Mouse (Mus musculus) olfactory bulb, adult 2 months (tissue): ENCODE results near the gene Tbc1d5.

Experiments used
- CTCF ChIP-seq: fragments of 200-500 bp; IDR thresholded peaks from 2 replicates; pipeline ENCODE4 v1.5.1; 2012; ENCODE audit warnings: low read depth, mild to moderate bottlenecking, low read length, moderate library complexity; ENCODE audit not compliant: insufficient read depth
- POLR2A ChIP-seq: fragments of 200-500 bp; IDR thresholded peaks from 2 replicates; pipeline ENCODE4 v1.6.1; 2012; ENCODE audit warnings: mild to moderate bottlenecking, low read depth, low read length, moderate library complexity; ENCODE audit not compliant: insufficient read depth

- TF ChIP-seq POLR2A (no peak), CTCF (no peak)
These were observed 28.2 kb downstream of the Tbc1d5 start for GRCm38 (mm10) chr17:51150999-51151398.
